Mouse (Mus musculus) left cerebral cortex, adult 8-10 months (tissue): Measurements from ENCODE around the gene Gm5460. TPM values are rescaled to one million over a fixed set of nuclear protein-coding genes. Genes with fewer than 3 reads are reported as not detected.

Experiments used
- DNase-seq, 2 experiments: peaks; one replicate each; pipeline ENCODE4 v3.0.0; 2022; ENCODE audit warnings: low spot score in 2 of 2
- total RNA-seq, 4 experiments: library from RNA; stranded (reverse); gene quantifications; 2 replicates each; pipeline ENCODE4 v1.2.4; 2022

Gm5460 gene
- not detected for total RNA-seq

GRCm38 (mm10) chr14:34016381-34016780 is at the start of gene Gm5460:
Gene Gm5460 (plus strand): TSS chr14:34016758.
- no peak for DNase-seq

DNA sequence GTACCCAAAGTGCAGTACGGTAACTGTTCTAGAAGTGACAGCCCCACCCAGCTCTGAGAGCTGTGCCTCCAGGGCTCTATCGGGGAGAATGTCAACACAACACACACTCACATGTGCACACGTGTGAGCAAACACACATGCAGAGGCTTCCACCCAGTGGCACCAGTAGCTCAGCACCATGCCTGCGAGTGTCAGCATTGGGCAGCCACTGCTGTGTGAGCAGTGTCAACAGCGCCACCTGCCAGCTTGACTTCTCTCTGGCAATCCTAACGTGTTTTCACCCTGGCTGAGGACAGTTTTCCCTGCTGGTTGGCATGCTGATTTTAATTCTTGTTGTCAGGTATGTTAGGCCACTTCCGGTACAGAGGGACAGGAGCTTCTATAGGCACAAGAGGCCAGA is 43.9 kb upstream of the Gm5460 start:
- DNase-seq, result no peak

DNA sequence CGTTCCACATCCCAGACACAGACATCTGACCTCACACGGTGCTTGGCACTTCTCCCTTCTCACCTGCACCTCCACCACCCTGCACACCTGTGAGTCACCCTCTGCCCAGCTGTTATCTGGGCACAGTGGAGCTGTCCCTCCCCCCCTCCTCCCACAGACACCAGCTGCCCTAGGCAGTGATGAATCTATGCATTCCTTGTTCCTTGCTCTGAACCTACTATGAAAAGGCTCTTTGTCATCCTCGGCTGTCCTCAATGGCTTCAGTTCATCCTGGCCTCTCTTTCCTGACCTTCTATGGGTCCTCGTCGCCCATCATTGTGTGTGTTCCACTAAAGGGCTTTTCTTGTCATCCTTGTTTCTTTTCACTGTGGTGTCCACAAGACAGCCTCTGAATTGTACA is 41.8 kb upstream of the Gm5460 start:
- DNase-seq, result peak in 1 of 2 experiments; percentile 46

- no peak for DNase-seq
Observed at GRCm38 (mm10) chr14:33977748-33978147, 38.8 kb upstream of the Gm5460 start.

GRCm38 (mm10) chr14:33978604-33979059 is 37.9 kb upstream of the Gm5460 start, which contains the start of gene Zfp488:
Gene Zfp488 (minus strand): TSS chr14:33978764.
- DNase-seq, result no peak

DNA sequence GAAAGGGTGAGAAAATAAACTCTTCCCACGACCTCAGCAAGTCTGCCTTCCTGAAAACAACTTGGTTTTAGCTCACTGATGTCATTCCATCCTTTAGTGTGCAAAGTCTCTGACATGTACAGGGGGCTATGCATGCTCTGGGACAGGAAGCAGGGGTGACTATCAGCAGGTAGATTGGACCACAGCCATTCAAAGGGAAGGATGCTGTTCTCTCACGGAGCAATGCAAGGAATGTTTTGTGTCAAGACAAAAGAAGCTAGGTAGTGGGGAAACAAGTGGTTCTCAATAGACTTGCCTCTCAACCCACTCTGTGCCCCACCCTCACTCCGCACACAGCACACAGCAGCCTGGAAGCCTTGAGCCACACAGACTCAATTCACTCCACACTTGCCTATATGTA is 27.4 kb upstream of the Gm5460 start:
- no peak for DNase-seq

- DNase-seq, result no peak
Observed at GRCm38 (mm10) chr14:33991971-33992370, 24.6 kb upstream of the Gm5460 start.

- DNase-seq, result no peak
Observed at GRCm38 (mm10) chr14:33993051-33993450, 23.5 kb upstream of the Gm5460 start.

GRCm38 (mm10) chr14:33993521-33994289 is 22.9 kb upstream of the Gm5460 start:
- DNase-seq, result no peak

DNA sequence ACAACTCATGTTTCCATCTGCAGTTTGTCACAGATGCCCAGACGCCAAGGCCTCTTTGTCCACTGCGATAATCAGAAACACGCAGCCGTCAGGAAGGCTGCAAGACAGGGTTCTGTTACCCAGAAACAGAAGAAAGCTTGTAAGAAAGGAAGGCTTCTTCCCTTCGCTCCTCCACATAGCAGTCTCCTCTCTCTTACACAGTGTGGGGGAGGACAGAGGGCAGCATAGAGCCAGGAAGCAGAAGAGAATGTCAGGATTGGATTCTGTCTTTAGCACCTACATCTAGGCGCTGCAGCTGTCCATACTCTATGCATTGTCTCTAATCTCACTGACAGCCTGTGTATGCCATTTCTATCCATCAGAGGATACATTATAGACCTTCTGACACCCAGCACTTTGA is 19.1 kb upstream of the Gm5460 start:
- no peak for DNase-seq

DNA sequence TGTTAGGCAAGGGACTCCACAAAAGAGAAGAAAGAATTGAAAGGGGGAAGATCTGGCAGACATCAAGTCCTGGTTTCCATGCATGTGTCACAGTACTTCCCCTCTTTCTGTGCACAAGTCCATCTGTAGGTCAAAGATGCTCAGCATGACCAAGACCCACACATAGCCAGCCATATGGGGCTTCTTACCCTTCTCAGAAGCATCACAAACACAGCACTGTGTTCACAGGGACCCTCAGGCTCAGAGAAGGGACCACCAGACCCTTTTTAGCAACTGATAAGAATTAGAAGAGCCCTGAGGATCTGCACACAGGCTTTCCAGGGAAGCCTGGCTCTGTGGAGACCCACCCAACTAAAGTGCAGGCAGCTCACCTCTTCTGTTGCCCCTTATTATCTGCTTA is 16.5 kb upstream of the Gm5460 start:
- DNase-seq, result no peak

GRCm38 (mm10) chr14:34001445-34001844 is 15.1 kb upstream of the Gm5460 start:
- no peak for DNase-seq

- DNase-seq, result no peak
Observed at GRCm38 (mm10) chr14:34002358-34002757, 14.2 kb upstream of the Gm5460 start.

DNA sequence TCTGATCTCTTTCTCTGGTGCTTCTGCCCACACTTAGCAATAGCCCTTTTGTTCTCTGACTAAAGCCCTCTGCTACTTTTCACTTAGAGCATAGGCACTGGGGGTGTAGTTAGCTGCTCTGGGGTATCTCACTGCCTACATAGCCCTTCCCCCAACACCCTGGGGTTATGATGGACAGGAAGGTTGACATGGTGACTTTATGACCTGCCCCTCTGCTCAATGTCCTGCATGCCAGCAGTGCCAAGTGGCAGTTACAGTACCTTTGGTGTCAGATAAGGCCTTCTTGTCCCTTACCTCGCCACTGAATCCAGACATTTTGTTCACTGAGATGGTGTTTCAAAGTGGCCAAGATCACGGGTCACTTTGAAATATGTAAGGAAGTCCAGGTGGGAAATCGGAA is 1.5 kb upstream of the Gm5460 start, which contains the start of gene Gm30083:
Gene Gm30083, minus strand, starts transcription at position 120 of the 400 bp plus-strand sequence.
- DNase-seq, result no peak

DNA sequence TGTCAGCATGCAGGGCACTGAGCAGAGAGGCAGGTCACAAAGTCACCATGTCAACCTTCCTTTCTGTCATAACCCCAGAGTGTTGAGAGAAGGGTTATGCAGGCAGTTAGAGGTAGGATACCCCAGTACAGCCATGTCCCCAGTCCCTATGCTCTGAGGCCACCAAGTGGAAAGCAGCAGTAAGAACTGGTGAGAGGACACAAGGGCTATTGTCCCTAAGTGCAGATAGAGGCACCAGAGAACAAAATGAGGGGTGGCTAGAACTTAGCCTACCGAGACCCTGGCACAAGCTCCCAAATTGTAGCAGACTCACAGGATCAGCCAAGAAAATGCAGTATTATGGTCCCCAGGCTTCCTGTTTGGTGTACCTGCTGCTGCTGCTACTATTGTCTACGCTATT is 380 bp downstream of the Gm5460 start:
- DNase-seq, result no peak

DNA sequence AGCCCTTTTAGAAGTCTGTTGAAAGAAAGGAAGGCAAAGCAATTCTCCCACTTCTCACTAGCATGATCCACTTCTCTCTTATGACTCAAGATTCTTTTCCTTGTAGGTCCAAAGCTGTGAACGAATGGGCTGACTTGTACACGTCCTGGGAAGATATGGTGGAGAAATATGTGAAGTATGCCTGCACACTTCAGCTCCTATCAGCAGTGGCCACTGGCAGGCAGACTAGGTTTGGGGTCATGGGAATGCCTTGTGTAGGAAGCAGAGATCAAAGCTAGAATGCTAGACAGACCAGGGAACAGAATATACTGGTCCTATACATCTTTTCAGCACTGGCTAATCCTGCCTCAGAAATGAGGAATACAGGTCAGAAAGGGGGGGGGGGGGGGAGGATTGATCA is 10.2 kb downstream of the Gm5460 start:
- DNase-seq, result no peak

- no peak for DNase-seq
Observed at GRCm38 (mm10) chr14:34033841-34034610, 17.5 kb downstream of the Gm5460 start.

- no peak for DNase-seq
Observed at GRCm38 (mm10) chr14:34041241-34041640, 24.7 kb downstream of the Gm5460 start.

- no peak for DNase-seq
Observed at GRCm38 (mm10) chr14:34043341-34043740, 26.8 kb downstream of the Gm5460 start.

DNA sequence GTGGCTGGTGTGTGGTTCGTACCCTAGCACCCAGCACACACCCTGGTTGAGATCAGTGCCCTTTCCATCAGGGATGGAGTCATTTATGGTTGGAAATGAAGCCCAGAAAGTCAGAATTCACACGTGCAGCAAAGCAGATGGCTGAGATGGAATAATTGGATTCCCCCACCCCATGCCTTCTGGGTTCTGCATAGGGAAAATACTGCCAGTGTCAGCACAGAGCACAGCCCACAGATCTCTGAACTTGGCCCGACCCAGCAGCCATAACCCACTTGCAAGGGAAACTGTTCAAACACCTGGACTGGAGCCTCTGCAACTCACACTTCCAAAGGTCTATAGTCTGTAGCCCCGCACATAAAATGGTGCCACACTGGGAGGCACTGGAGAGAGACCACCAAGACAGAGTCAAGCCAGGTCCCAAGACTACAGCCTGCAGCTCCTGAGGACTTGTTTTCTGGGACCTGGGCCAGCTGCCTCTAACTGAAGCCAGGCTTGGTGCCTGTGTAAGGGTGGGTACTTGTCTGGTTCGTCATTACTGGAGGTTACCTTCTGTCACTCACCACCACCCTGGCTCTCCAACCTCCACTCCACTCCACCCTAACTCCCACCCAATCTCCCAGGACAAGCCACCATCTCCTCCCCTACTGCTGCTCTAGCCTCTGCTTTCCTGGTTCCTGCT is 33.7 kb downstream of the Gm5460 start:
- no peak for DNase-seq

DNA sequence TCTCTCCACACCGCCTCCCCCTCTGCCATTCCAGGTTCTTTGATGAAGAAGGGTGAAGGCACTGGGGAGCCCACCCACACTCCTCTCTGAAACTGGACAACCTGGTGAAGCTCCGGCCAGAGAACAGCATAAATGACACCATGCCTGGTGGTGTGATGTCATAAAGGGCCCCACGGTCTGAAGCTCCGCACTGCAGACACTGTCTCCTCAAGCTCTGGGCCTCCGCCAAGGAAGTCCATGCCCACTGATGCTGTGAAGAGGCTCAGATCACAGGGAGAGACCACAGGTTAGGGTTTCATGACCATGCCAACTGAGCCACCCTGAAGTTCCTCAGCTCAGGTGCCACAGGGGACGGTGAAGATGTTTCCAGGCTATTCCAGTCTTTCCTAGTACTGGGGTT is 36.0 kb downstream of the Gm5460 start, which contains the start of gene Antxrl:
Gene Antxrl, plus strand, starts transcription at position 192 of the 400 bp plus-strand sequence.
- DNase-seq, result no peak

GRCm38 (mm10) chr14:34071665-34072064 is 55.1 kb downstream of the Gm5460 start:
- no peak for DNase-seq
